Mouse (Mus musculus) urinary bladder, postnatal 14 days (tissue): ENCODE measurements around the gene Ccrl2.

Experiments used
- DNase-seq: peaks from one replicate; pipeline ENCODE4 v3.0.0; 2021; ENCODE audit warnings: low spot score

The Ccrl2 gene

GRCm38 (mm10) chr9:111056798-111057543 is at the start of gene Ccrl2:
TSS of gene Ccrl2 (minus strand) at chr9:111057519.
- DNase-seq = peak; percentile 18

GRCm38 (mm10) chr9:111103893-111104292 is 46.6 kb upstream of the Ccrl2 start:
- peak; percentile 53 for DNase-seq

- no peak for DNase-seq
Measured at GRCm38 (mm10) chr9:111103293-111103692, 46.0 kb upstream of the Ccrl2 start.

GRCm38 (mm10) chr9:111100406-111100805 is 43.1 kb upstream of the Ccrl2 start:
- no peak for DNase-seq

- DNase-seq = no peak
Measured at GRCm38 (mm10) chr9:111097543-111097942, 40.2 kb upstream of the Ccrl2 start.

- no peak for DNase-seq
Measured at GRCm38 (mm10) chr9:111096419-111097326, 39.4 kb upstream of the Ccrl2 start.

GRCm38 (mm10) chr9:111095710-111096109 is 38.4 kb upstream of the Ccrl2 start:
- DNase-seq = no peak

- no peak for DNase-seq
Measured at GRCm38 (mm10) chr9:111094626-111095025, 37.3 kb upstream of the Ccrl2 start.

- peak; percentile 67 for DNase-seq
Measured at GRCm38 (mm10) chr9:111093094-111093493, 35.8 kb upstream of the Ccrl2 start.

GRCm38 (mm10) chr9:111092657-111093056 is 35.3 kb upstream of the Ccrl2 start:
- peak; percentile 26 for DNase-seq

- no peak for DNase-seq
Measured at GRCm38 (mm10) chr9:111088886-111089285, 31.6 kb upstream of the Ccrl2 start.

- no peak for DNase-seq
Measured at GRCm38 (mm10) chr9:111087960-111088359, 30.6 kb upstream of the Ccrl2 start.

GRCm38 (mm10) chr9:111086995-111087606 is 29.8 kb upstream of the Ccrl2 start:
- no peak for DNase-seq

- DNase-seq = no peak
Measured at GRCm38 (mm10) chr9:111086137-111086536, 28.8 kb upstream of the Ccrl2 start.

- no peak for DNase-seq
Measured at GRCm38 (mm10) chr9:111085329-111085728, 28.0 kb upstream of the Ccrl2 start.

GRCm38 (mm10) chr9:111081765-111082164 is 24.4 kb upstream of the Ccrl2 start:
- DNase-seq = no peak

- DNase-seq = no peak
Measured at GRCm38 (mm10) chr9:111080801-111081200, 23.5 kb upstream of the Ccrl2 start.

- DNase-seq = no peak
Measured at GRCm38 (mm10) chr9:111077745-111078144, 20.4 kb upstream of the Ccrl2 start.

GRCm38 (mm10) chr9:111072971-111073370 is 15.7 kb upstream of the Ccrl2 start:
- no peak for DNase-seq

GRCm38 (mm10) chr9:111072175-111072574 is 14.9 kb upstream of the Ccrl2 start:
- peak; percentile 56 for DNase-seq

- DNase-seq = peak; percentile 55
Measured at GRCm38 (mm10) chr9:111070546-111070961, 13.2 kb upstream of the Ccrl2 start.

GRCm38 (mm10) chr9:111067052-111067451 is 9.7 kb upstream of the Ccrl2 start:
- no peak for DNase-seq

GRCm38 (mm10) chr9:111062840-111063239 is 5.5 kb upstream of the Ccrl2 start:
- DNase-seq = no peak
